Mouse (Mus musculus) thymus, postnatal 14 days (tissue): ENCODE data around the gene St8sia1.

ENCODE experiments used
- DNase-seq: peaks from one replicate; pipeline ENCODE4 v3.0.0; 2021

The St8sia1 gene

GRCm38 (mm10) chr6:142780574-142781033 lies 183.6 kb downstream of the St8sia1 start:
- DNase-seq: no peak

- peak; percentile 59 for DNase-seq
Measured at GRCm38 (mm10) chr6:142779812-142780573, 184.3 kb downstream of the St8sia1 start.

- DNase-seq: peak; percentile 72
Measured at GRCm38 (mm10) chr6:142779045-142779811, 185.0 kb downstream of the St8sia1 start.

- no peak for DNase-seq
Measured at GRCm38 (mm10) chr6:142776935-142777334, 187.3 kb downstream of the St8sia1 start.

- no peak for DNase-seq
Measured at GRCm38 (mm10) chr6:142773566-142773965, 190.7 kb downstream of the St8sia1 start.

GRCm38 (mm10) chr6:142771643-142772042 lies 192.6 kb downstream of the St8sia1 start:
- no peak for DNase-seq
